Mouse (Mus musculus) limb, embryonic 14.5 days (tissue): Measurements from ENCODE around the gene Acot13. TPM values are rescaled to one million over a fixed set of nuclear protein-coding genes. Genes with fewer than 3 reads are reported as not detected.

ENCODE experiments used
- ATAC-seq: fragments of 200-750 bp; cut with Nextera tagmentation; 2 replicates; pipeline ENCODE4 v1.8.0; 2017; ENCODE audit warnings: low read depth, moderate number of reproducible peaks, moderate TSS enrichment; ENCODE audit not compliant: low FRiP score
- DNase-seq: peaks from one replicate; pipeline ENCODE4 v3.0.0-alpha.2; 2015; ENCODE audit warnings: low spot score
- H3K27ac ChIP-seq: fragments of 300-500 bp; sonication (generic); replicated peaks from 2 replicates; pipeline ENCODE4 v1.5.1; 2014; ENCODE audit warnings: low read depth, mild to moderate bottlenecking, low read length, moderate library complexity, mixed read lengths
- H3K27me3 ChIP-seq: fragments of 300-500 bp; sonication (generic); 2 replicates; pipeline ENCODE4 v1.6.1; 2014; ENCODE audit warnings: low read length, mixed read lengths; ENCODE audit not compliant: control insufficient read depth, insufficient read depth
- H3K36me3 ChIP-seq: fragments of 300-500 bp; sonication (generic); 2 replicates; pipeline ENCODE4 v1.6.1; 2014; ENCODE audit warnings: mild to moderate bottlenecking, low read length, moderate library complexity, mixed read lengths; ENCODE audit not compliant: control insufficient read depth, insufficient read depth
- H3K4me1 ChIP-seq: fragments of 300-500 bp; sonication (generic); 2 replicates; pipeline ENCODE4 v1.6.1; 2014; ENCODE audit warnings: antibody characterized with exemption, low read length, mixed read lengths; ENCODE audit not compliant: control insufficient read depth, insufficient read depth
- H3K4me2 ChIP-seq: fragments of 300-500 bp; sonication (generic); replicated peaks from 2 replicates; pipeline ENCODE4 v1.6.1; 2014; ENCODE audit warnings: low read depth, mild to moderate bottlenecking, low read length, moderate library complexity; ENCODE audit not compliant: severe bottlenecking
- H3K4me3 ChIP-seq: fragments of 300-500 bp; sonication (generic); replicated peaks from 2 replicates; pipeline ENCODE4 v1.5.1; 2014; ENCODE audit warnings: low read length
- H3K9ac ChIP-seq: fragments of 300-500 bp; sonication (generic); 2 replicates; pipeline ENCODE4 v1.6.1; 2014; ENCODE audit warnings: mild to moderate bottlenecking, low read depth, low read length, moderate library complexity; ENCODE audit not compliant: severe bottlenecking
- H3K9me3 ChIP-seq: fragments of 300-500 bp; sonication (generic); 2 replicates; pipeline ENCODE4 v1.6.1; 2016; ENCODE audit warnings: low read length; ENCODE audit not compliant: control insufficient read depth
- POLR2A ChIP-seq: fragments of 200-500 bp; IDR thresholded peaks from 2 replicates; pipeline ENCODE4 v1.8.0; 2012; ENCODE audit warnings: inconsistent platforms, mild to moderate bottlenecking, moderate library complexity, borderline replicate concordance; ENCODE audit not compliant: insufficient read depth, insufficient read length; ENCODE audit errors: extremely low read depth
- WGBS: fragments of 180-500 bp; shearing (Covaris S2); extraction: QIAGEN DNeasy Blood & Tissue Kit; methylation state at CpG from one replicate; pipeline ENCODE4 v1.1.7; 2014; 5-methylcytosine and 5-hydroxymethylcytosine counted together
- polyA plus RNA-seq, 2 experiments: library from polyadenylated mRNA; depleted of rRNA in 1 of 2; stranded (reverse) in 1 of 2; unstranded in 1 of 2; fragments of >200 nt; fragmentation: Nextera tagmentation in 1 of 2; extraction: Ambion mirVana in 1 of 2; gene quantifications; 2 replicates each; pipeline versions ENCODE4 v1.2.1 to v1.2.3; 2012 to 2014

Acot13 gene
- polyA plus RNA-seq, 2 experiments = 44.8 to 76.7 TPM

GRCm38 (mm10) chr13:24802131-24802691, 29.1 kb downstream of the Acot13 start:
- DNase-seq = peak; percentile 33

DNA sequence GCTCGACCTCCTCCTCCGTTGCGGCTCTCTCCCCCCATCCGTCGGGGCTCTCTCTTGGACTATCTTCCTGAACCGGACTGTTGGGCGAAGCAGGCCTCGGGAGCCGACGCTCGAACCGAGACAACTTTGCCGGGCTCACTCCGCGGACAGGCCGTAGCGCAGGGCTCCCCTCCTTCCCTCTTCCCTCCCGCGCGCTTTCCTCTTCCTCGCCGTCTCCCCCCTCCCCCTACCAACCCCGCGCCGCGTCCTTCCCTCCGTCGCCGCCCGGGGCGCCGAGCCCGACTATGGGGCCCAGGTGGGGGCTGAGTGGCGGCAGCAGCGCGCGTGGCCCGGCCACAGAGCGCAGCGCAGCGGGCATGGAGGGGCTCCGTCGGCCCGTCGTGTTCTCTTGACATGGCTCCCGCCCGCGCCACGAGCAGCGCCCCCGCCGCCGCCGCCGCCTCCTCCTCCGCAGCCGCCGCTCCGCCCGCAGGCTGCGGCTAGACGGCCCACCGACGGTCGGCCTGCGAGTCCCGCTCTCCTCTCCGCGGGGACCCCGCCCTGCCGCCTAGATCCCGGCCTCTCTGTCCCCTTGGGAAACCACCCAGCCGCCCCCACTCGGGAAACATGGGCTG, 29.9 kb downstream of the Acot13 start, which contains the start of gene BC005537:
BC005537 (plus strand) TSS at position 350 of the 614 bp plus-strand sequence.
- Histone ChIP-seq H3K9ac (peak within 1 kb of the TSS; percentile 97), H3K27me3 (no peaks in the 10 kb centered on the region), H3K36me3 (peaks cover 16% of the 10 kb centered on the region), H3K9me3 (no peaks in the 10 kb centered on the region), H3K4me3 (peak within 1 kb of the TSS; percentile 95), H3K4me1 (peaks cover 15% of the 10 kb centered on the region), H3K4me2 (peak within 1 kb of the TSS; percentile 57), H3K27ac (peak within 1 kb of the TSS; percentile 100)
- 5% methylated on average over 52 of the region's 74 CpGs for WGBS
- DNase-seq (peak; percentile 63), ATAC-seq (peak; percentile 52)
- TF ChIP-seq POLR2A = no peak

More at GRCm38 (mm10) chr13:24802131-24802691, 29.1 kb downstream of the Acot13 start:
- Histone ChIP-seq H3K4me2 (peak overlapping the region; percentile 57), H3K9me3 (no peaks in the 10 kb centered on the region), H3K27ac (no peak overlapping the region), H3K36me3 (peaks cover 22% of the 10 kb centered on the region), H3K27me3 (no peaks in the 10 kb centered on the region), H3K9ac (peak overlapping the region; percentile 97), H3K4me1 (peaks cover 15% of the 10 kb centered on the region), H3K4me3 (peak overlapping the region; percentile 95)
- TF ChIP-seq POLR2A = no peak
- under 1% methylated on average over 26 of the region's 26 CpGs for WGBS
- ATAC-seq = no peak

DNA sequence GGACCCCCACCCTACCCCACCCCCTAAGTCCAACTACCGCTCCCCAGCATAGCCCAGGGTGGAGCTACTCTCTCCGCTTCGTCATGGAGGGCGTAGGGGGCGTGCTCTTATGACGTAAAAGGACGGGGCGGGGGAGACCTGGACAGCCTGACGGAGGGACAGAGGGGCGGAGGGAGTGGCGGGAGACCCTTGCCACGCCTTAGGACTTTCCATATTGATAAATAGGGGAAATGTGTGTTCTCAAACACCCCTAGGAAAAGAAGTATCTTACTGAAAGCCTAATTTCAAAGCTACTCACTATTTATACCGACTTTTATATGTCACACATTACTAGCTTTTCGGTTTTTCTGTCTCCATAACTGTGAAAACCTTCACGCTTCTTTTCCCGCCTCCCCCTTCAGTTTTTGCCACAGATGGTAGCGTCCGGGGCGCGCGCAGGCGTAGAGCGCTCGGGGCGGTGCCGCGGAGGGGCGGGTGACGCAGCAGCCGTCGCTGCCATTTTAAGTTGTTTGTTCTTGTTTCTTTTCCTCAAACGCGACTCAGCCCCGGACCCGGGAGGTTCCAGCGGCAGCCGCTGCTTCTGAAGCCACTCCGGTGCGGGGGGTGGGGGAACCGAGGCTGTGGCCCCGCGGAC, 30.5 kb downstream of the Acot13 start:
- DNase-seq = peak; percentile 98
- Histone ChIP-seq H3K36me3 (peaks cover 10% of the 10 kb centered on the region), H3K27me3 (no peaks in the 10 kb centered on the region), H3K9me3 (no peaks in the 10 kb centered on the region), H3K9ac (peak overlapping the region; percentile 97), H3K4me3 (peak overlapping the region; percentile 95), H3K27ac (peak overlapping the region; percentile 100), H3K4me2 (peak overlapping the region; percentile 57), H3K4me1 (peaks cover 15% of the 10 kb centered on the region)
- TF ChIP-seq POLR2A = peak; percentile 100
- WGBS = 2% methylated on average over 42 of the region's 42 CpGs
- peak; percentile 96 for ATAC-seq

- Histone ChIP-seq H3K27me3 (no peaks in the 10 kb centered on the region), H3K9me3 (no peaks in the 10 kb centered on the region), H3K4me2 (peak overlapping the region; percentile 57), H3K4me1 (peaks cover 15% of the 10 kb centered on the region), H3K9ac (peak overlapping the region; percentile 49), H3K36me3 (peaks cover 4% of the 10 kb centered on the region), H3K27ac (peak overlapping the region; percentile 65), H3K4me3 (peak overlapping the region; percentile 95)
- WGBS = 1% methylated on average over 31 of the region's 31 CpGs
- no peak; the same call in 1 of the 2 replicates for TF ChIP-seq POLR2A
- DNase-seq (no peak), ATAC-seq (peak; percentile 11; the same call in 1 of the 2 replicates)
Measured at GRCm38 (mm10) chr13:24799925-24800673, 31.2 kb downstream of the Acot13 start.

DNA sequence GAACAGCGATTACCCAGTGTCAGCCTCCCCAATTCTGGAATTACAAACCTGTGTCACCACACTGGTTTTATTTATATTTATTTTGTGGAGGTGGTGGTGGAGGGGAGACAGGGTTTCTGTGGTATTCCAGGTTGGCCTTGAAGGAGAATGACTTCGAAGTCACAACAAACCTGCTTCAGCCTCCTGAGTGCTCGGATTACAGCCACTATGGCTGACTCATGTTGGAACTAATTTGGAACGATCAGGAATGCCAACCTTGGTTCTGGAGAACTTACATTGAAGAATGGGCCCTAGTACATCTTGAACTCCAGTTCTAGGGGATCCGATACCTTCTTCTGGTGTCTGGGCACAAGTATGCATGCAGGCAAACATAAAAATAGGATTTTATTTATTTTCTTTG, 32.0 kb downstream of the Acot13 start:
- no peak for DNase-seq
- peak overlapping the region; percentile 57 for H3K4me2 ChIP-seq
- H3K4me3 ChIP-seq = peak overlapping the region; percentile 95; the same call in 1 of the 2 replicates
- no peaks in the 10 kb centered on the region for H3K27me3 ChIP-seq
- TF ChIP-seq POLR2A = no peak
- peaks cover 12% of the 10 kb centered on the region for H3K4me1 ChIP-seq
- WGBS = 65% methylated on average over 5 of the region's 5 CpGs
- no peak for ATAC-seq
- no peak overlapping the region for H3K9ac ChIP-seq
- H3K36me3 ChIP-seq = no peaks in the 10 kb centered on the region
- H3K27ac ChIP-seq = no peak overlapping the region
- H3K9me3 ChIP-seq = no peaks in the 10 kb centered on the region
